Mouse (Mus musculus) layer of hippocampus, adult 8-10 months (tissue): ENCODE data around the gene Zfp989. TPM values are rescaled to one million over a fixed set of nuclear protein-coding genes. Genes with fewer than 3 reads are reported as not detected.
"Not testable (repeated sequence)": the region's sequence is repeated elsewhere in the genome, so short reads cannot be mapped to it uniquely, and the experiment has no call there.

Experiments
- DNase-seq, 2 experiments: peaks; one replicate each; pipeline ENCODE4 v3.0.0; 2022; ENCODE audit warnings: low spot score in 2 of 2
- total RNA-seq, 4 experiments: library from RNA; stranded (reverse); gene quantifications; 2 replicates each; pipeline ENCODE4 v1.2.4; 2022

Gene Zfp989
- total RNA-seq: not detected

DNA sequence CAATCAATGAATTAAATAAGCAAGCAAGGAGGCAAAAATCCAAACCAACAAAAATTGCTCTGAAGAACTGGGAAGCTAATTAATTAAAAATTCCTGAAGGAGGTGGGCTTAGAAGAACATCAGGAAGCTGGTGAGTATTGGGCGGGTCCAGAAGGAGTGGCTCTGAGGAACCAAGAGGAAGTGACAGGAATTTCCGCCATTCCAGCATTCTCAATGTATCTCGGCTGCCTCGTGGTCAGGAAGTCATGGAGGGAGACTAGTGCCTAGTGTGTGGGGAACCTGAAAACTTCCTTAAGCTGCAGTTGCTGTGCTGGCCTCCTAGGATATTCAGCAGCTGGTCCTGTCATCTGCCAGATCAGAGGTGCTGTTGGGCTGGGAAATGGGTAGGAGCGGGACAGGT lies at the start of gene Zfp989:
TSS of gene Zfp989 (plus strand) at position 220 of the 400 bp plus-strand sequence.
- DNase-seq: not testable (repeated sequence)

DNA sequence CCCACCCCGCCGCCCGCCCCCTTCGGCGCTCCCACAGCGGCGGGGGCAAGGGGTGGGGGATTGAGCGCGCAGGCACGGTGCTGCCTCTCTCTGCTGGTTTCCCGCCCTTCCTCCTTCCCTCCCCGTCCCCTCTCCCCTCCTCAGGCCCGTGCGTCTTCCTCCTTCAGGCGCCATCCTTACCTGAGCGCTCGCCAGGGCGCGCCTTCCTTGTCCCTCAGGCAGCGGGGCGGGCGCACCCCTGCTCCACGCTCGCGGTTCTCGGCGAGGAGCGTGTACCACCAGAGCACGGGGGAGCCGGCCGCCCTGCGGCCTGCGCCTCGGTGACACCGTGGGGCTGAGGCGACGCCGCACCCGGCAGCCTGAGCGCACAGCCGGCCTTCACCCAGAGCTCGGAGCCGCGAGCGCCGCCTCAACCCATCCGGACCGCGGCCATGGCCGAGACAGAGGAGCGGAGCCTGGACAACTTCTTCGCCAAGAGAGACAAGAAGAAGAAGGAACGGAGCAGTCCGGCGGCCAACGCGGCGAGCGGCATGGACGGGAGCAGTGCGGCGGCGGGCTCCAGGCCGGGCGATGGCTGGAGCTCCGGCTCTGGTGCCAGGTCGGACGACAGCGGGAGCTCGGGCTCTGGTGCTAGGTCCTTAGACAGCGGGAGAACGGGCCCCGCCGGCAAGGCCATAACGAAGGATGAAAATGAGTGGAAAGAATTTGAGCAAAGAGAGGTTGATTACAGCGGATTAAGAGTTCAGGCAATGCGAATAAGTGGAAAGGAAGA lies 39.3 kb upstream of the Zfp989 start:
- no peak for DNase-seq

DNA sequence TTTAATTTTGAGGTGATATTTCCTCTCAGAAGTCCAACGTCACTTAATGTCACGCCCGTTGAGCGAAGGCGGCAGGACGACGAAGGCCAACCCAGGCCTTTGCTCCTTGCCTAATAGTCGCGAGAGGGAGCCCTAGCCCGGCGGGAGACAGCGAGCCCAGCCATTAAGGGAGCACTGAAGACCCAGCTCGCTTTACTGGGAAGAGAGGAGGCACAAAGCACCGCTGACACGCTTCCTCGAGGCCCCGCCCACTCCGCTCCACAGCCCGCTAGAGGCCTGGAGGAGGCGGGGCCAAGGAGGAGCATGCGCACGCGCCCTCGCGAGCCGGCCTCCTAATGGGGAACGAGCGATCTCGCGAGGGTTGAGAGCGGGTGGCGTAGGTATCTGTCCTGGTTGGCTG lies 30.1 kb upstream of the Zfp989 start:
- not testable (repeated sequence) for DNase-seq

DNA sequence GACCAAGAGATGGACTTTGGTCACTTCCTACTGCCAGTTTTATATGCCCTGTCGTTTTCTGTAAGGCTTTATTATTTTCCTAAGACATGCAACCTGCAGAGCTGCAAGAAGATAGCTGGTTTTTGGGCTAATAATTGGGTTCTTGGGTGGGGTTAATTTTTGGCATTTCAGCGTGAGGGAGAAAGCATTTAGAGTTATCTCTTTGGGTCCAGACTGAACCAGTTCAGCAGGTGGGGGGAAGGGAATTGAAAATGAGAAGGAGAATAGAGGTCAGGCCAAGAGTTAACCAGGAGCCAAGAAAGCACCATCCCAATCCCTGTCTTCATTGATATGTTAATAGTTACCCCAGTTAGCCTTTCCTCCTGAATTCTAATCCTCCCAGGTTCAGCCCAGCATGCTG lies 4.8 kb downstream of the Zfp989 start:
- DNase-seq: not testable (repeated sequence)

DNA sequence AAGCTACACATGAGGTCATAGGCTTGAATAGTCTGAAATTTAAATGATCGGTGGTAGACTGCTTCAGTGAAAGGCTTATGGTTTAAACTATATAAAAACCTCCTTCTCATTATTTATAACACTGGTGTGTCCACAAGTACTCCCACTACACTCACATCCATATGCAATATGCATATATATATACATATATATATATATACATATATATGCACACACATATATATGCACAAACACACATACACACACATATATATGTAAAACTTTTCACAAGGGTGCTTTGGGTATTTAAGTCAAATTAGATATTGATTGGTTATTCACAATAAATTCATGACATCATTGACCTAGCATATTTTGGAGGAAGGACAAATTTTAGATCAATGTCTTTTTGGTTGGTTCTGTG lies 46.6 kb downstream of the Zfp989 start:
- DNase-seq: not testable (repeated sequence)

DNA sequence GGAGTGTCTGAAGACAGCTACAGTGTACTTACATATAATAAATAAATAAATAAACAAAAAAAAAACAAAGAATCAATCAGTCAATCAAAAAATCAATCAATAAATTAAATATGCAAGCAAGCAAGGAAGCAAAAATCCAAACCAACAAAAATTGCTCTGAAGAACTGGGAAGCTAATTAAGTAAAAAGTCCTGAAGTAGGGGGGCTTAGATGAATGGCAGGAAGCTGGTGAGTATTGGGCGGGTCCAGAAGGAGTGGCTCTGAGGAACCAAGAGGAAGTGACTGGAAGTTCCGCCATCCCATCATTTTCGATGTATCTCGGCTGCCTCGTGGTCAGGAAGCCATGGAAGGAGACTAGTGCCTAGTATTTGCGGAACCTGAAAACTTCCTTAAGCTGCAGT lies 49.8 kb downstream of the Zfp989 start, which contains the start of gene Rex2:
TSS of gene Rex2 (plus strand) at position 301 of the 400 bp plus-strand sequence.
- DNase-seq: not testable (repeated sequence)

DNA sequence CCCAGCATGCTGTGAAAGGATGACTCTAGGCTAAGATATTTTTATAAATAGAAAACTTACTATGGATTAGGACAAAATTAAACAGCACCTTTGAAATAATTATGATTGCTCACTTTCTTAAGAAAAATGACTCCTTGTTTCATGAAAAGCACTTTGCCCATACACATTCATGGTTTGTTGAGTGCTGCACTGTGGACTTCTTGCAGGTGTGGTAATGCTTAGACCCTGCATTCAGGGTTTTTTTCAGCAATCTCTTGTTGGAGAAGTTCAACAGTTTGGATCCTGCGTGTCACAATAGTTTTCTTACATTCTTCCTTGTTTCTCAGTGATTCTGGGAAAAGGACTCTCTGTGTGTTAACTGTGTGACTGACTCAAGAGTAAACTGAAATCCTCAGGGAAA lies 54.6 kb downstream of the Zfp989 start:
- not testable (repeated sequence) for DNase-seq

DNA sequence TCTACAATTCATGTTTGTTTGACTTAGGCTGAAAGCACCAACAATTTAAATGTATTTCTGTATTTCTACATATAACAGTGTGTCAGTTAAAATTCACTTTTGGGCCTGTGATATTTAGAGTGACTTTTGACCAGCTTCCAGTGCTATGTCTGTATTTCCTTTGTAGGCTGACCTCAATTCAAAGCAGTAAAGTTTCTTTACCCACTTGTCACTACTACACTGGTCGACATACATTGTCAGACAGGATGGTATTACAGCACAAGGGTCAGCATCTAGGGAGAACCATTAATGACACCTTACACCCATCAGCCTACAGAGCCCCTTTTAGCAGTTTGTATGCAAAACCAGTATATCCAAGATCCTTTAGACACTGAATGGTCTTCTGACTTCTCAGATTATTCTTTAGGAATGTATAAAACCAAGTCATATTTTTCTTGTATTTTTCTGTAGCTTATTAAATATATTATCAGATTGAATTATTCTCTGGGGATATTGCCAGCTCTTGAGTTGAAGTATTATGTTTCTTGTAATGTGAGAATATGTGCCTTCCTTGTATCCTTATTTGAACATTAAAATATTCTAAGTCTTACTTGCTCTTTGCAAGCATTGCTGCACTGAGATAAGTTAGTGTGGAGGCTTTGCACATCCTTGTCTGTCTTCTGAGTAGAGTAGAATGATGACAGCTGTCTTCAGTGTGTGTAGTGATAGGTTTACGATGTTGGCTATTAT lies 59.7 kb downstream of the Zfp989 start:
- DNase-seq: not testable (repeated sequence)

Other genes starting within 250 kb of the Zfp989 start
- gene Gm21411, start 62.4 kb upstream of the Zfp989 start, total RNA-seq: not detected
- under 1 TPM; 0.20 to 0.43 (median 0.30) TPM for gene Rex2, start 49.9 kb downstream of the Zfp989 start, total RNA-seq
- gene Zfp991, start 160.1 kb downstream of the Zfp989 start, total RNA-seq: 1 to 10 TPM; 7.4 to 9.9 (median 7.6) TPM